8 mouse cellular contexts compared by ENCODE assay signal in genomic region chr8:40150911-40151797, GRCm38 (mm10).
DNase-seq lines count a peak whose midpoint lies in the region; ATAC-seq and TF ChIP-seq lines count a peak whose summit lies in the region.

No protein-coding gene starts in this region.

- TF ChIP-seq CTCF in cortical plate, adult 2 months (IDR thresholded peaks at IDR 0.05; ENCODE audit: extremely low read depth, insufficient read depth, low read length) = peak; percentile 71

- H3K4me3 ChIP-seq in cortical plate, adult 2 months (ENCODE audit: insufficient read depth, low read length) = no peak overlapping the region
- peak overlapping the region; percentile 13; the same call in 1 of the 2 replicates for H3K4me3 ChIP-seq in intestine, embryonic 14.5 days (ENCODE audit: low read depth, low read length)

- no peak for TF ChIP-seq POLR2A in cortical plate, adult 2 months (IDR thresholded peaks at IDR 0.05; ENCODE audit: extremely low read depth, insufficient read depth, low read length)

- whole genome bisulfite sequencing in intestine, embryonic 14.5 days = 22% methylated on average over 21 of the region's 21 CpGs

- no peak overlapping the region for H3K9ac ChIP-seq in intestine, embryonic 14.5 days (ENCODE audit: low read length)

- peak overlapping the region; percentile 55 for H3K4me2 ChIP-seq in intestine, embryonic 14.5 days (ENCODE audit: low read length)

- H3K27ac ChIP-seq in cortical plate, adult 2 months (ENCODE audit: insufficient read depth, low read length) = no peak overlapping the region
- no peak overlapping the region for H3K27ac ChIP-seq in intestine, embryonic 14.5 days (ENCODE audit: low read depth)

- ATAC-seq in intestine, embryonic 14.5 days (replicated peaks; ENCODE audit: low FRiP score, low TSS enrichment, low read depth) = peak; percentile 83; the same call in 1 of the 2 replicates
- ATAC-seq in megakaryocyte progenitor cell, adult 5-6 weeks (replicated peaks; ENCODE audit: poor library complexity) = peak; percentile 98

- H3K4me1 ChIP-seq in cortical plate, adult 2 months (ENCODE audit: control insufficient read depth, insufficient read depth, low read length) = no peaks in the 10 kb centered on the region
- no peaks in the 10 kb centered on the region for H3K4me1 ChIP-seq in intestine, embryonic 14.5 days (replicated peaks; ENCODE audit: control insufficient read depth, insufficient read depth, low read length)

- peak; percentile 81 for DNase-seq in heart, adult 11 months
- no peak for DNase-seq in heart, postnatal 25 days (ENCODE audit: low spot score)
- peak; percentile 53 for DNase-seq in gastrocnemius, postnatal 10 days
- DNase-seq in intestine, embryonic 14.5 days (ENCODE audit: low spot score) = peak; percentile 87
- peak; percentile 9 to 78 for DNase-seq in left cerebral cortex, adult 9 months (ENCODE audit: low spot score in 2 of 2)
- peak; percentile 52 to 54 for DNase-seq in right cerebral cortex, postnatal 36 days (ENCODE audit: low spot score in 2 of 2)

- intact Hi-C loops in heart, postnatal 25 days (cut with DNase I) = loop anchor here (5.0 to 10.0 kb wide), 2 partner anchors 234 to 266 kb away; no protein-coding TSS in a partner anchor

- H3K9me3 ChIP-seq in intestine, embryonic 14.5 days (ENCODE audit: control insufficient read depth, low read length) = no peaks in the 10 kb centered on the region

- H3K27me3 ChIP-seq in intestine, embryonic 14.5 days (replicated peaks; ENCODE audit: control insufficient read depth, insufficient read depth, low read length) = no peaks in the 10 kb centered on the region

- H3K36me3 ChIP-seq in intestine, embryonic 14.5 days (ENCODE audit: control insufficient read depth, insufficient read depth, low read length) = no peaks in the 10 kb centered on the region
